Mouse (Mus musculus): Measurements from ENCODE around the gene Tenm4.

GRCm38 (mm10) chr7:96904936-96905335, 733.9 kb downstream of the Tenm4 start:
- TF ChIP-seq CTCF (IDR thresholded peaks at IDR 0.05): no peak
- TF ChIP-seq EP300 (IDR thresholded peaks at IDR 0.05): no peak

Measured in lung, postnatal 0 days (tissue).